Mouse (Mus musculus) small intestine, adult 2 months (tissue): ENCODE data around the gene Uvrag. TPM values are rescaled to one million over a fixed set of nuclear protein-coding genes. Genes with fewer than 3 reads are reported as not detected.
A peak's percentile ranks its signal among the peaks of the same experiment; 100 is the strongest.
"Not testable (repeated sequence)": the region's sequence is repeated elsewhere in the genome, so short reads cannot be mapped to it uniquely, and the experiment has no call there.

ENCODE experiments used
- H3K27ac ChIP-seq: fragments of 200-500 bp; 2 replicates; pipeline ENCODE4 v1.5.1; 2012; ENCODE audit warnings: low read depth, low read length, control low read depth, inconsistent platforms; ENCODE audit not compliant: insufficient read depth
- H3K27me3 ChIP-seq: fragments of 200-500 bp; 2 replicates; pipeline ENCODE4 v1.6.1; 2012; ENCODE audit warnings: mild to moderate bottlenecking, moderate library complexity, low read length, inconsistent platforms; ENCODE audit not compliant: control insufficient read depth, insufficient read depth
- H3K36me3 ChIP-seq: fragments of 200-500 bp; 2 replicates; pipeline ENCODE4 v1.6.1; 2012; ENCODE audit warnings: mild to moderate bottlenecking, low read length, control low read depth, inconsistent platforms; ENCODE audit not compliant: control insufficient read depth, insufficient read depth
- H3K4me1 ChIP-seq: fragments of 200-500 bp; 2 replicates; pipeline ENCODE4 v1.6.1; 2012; ENCODE audit warnings: low read length, inconsistent platforms, mixed read lengths; ENCODE audit not compliant: control insufficient read depth, insufficient read depth, insufficient read length
- H3K4me3 ChIP-seq: fragments of 200-500 bp; 2 replicates; pipeline ENCODE4 v1.5.1; 2012; ENCODE audit warnings: low read depth, mild to moderate bottlenecking, control low read depth, inconsistent platforms, low read length, moderate library complexity
- CTCF ChIP-seq: fragments of 200-500 bp; IDR thresholded peaks from 2 replicates; pipeline ENCODE4 v1.5.1; 2012; ENCODE audit warnings: low read depth, mild to moderate bottlenecking, control low read depth, inconsistent platforms, low read length, moderate library complexity, mixed read lengths; ENCODE audit not compliant: insufficient replicate concordance, insufficient read length; ENCODE audit errors: extremely low read depth
- POLR2A ChIP-seq: fragments of 200-500 bp; IDR thresholded peaks from 2 replicates; pipeline ENCODE4 v1.6.1; 2012; ENCODE audit warnings: low read depth, mild to moderate bottlenecking, control low read depth, inconsistent platforms, low read length, moderate library complexity
- WGBS: fragments of 180-500 bp; shearing (Covaris S2); methylation state at CpG from one replicate; pipeline ENCODE4 v1.1.7; 2018; 5-methylcytosine and 5-hydroxymethylcytosine counted together
- polyA plus RNA-seq: library from polyadenylated mRNA; depleted of rRNA; stranded (reverse); fragments of >200 nt; gene quantifications from 2 replicates; pipeline ENCODE4 v1.2.3, GENCODE M21; 2012

Uvrag gene
- polyA plus RNA-seq, 1 experiment = 28.2 TPM

DNA sequence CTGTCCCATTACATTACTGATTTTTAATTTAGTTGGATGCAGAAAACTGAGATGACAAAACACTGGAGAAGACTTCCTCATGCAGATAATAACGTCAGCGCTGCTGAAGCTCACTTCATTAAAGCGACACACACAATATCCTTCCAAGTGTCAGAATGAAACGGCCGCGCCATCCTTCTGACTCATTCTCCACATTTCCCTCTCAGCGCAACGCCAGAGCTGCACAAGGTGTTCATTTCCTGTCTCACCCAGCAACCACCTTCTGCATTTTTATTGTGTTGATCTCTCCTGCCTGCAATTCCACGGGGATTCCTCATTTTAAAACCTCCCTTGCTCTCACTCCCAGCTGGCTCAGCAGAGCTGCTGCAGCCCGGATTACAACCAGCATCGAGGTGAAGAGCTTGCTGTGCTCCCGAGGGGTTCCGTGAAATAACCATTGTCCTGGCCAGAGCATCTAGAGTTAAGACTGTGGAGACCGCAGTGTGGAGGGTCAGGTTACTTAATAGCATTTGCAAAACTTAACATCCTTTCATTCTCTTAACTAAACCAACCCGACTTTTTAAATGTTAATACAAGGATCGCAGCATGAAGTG, 172.8 kb downstream of the Uvrag start:
- H3K27me3 ChIP-seq = no peaks in the 10 kb centered on the region
- no peak overlapping the region for H3K27ac ChIP-seq
- no peaks in the 10 kb centered on the region for H3K36me3 ChIP-seq
- H3K4me1 ChIP-seq = peaks cover 3% of the 10 kb centered on the region; the same call in 1 of the 2 replicates
- H3K4me3 ChIP-seq = no peak overlapping the region
- TF ChIP-seq CTCF = no peak
- WGBS = 65% methylated on average over 16 of the region's 16 CpGs

DNA sequence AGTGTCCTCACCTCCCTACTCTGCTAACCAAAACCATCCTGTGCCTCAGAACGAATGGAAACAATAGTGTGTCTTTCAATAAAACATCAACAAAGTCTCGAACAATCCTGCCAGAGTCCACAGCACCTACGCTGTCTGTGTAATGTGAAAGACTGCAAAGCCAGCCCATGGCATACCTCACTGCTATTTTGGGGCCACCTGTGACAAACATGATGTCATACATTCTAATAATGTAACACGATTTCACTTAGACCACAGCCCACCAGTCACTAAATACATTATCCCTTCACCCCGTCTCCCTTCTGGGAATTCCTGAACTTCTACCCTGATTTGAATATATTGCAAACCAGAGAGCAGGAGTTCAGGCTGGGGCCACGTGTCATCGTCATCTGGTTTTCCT, 173.3 kb downstream of the Uvrag start:
- TF ChIP-seq CTCF (no peak), POLR2A (no peak)
- WGBS = 86% methylated on average over 7 of the region's 7 CpGs
- H3K36me3 ChIP-seq = no peaks in the 10 kb centered on the region

DNA sequence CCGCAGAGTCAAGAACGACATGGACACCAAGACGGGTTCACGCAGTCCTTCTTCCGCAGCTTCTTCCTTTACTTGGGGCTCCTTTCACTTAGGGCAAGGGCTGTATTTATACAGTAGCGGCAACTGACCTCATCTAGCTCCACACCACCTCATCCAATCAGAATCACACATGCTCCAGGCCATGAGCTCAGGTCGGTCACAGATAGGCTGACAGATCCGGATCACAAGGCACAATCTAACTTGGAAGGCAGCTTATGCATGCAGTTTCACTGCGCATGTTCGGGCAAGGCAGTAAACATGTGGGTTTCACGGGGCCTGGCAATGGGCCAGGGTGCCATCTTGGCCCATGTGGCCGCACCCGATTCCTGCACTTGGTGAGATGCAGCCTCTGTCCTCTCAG, 177.4 kb downstream of the Uvrag start:
- peak overlapping the region; percentile 60 for H3K27ac ChIP-seq
- H3K27me3 ChIP-seq, H3K4me1 ChIP-seq, H3K36me3 ChIP-seq, H3K4me3 ChIP-seq: not testable (repeated sequence)
- WGBS = 80% methylated on average over 13 of the region's 13 CpGs

More for the DNA sequence above, 173.3 kb downstream of the Uvrag start:
- Histone ChIP-seq H3K4me1 (peaks cover 5% of the 10 kb centered on the region; the same call in 1 of the 2 replicates), H3K27ac (no peak overlapping the region), H3K4me3 (no peak overlapping the region), H3K27me3 (no peaks in the 10 kb centered on the region)

DNA sequence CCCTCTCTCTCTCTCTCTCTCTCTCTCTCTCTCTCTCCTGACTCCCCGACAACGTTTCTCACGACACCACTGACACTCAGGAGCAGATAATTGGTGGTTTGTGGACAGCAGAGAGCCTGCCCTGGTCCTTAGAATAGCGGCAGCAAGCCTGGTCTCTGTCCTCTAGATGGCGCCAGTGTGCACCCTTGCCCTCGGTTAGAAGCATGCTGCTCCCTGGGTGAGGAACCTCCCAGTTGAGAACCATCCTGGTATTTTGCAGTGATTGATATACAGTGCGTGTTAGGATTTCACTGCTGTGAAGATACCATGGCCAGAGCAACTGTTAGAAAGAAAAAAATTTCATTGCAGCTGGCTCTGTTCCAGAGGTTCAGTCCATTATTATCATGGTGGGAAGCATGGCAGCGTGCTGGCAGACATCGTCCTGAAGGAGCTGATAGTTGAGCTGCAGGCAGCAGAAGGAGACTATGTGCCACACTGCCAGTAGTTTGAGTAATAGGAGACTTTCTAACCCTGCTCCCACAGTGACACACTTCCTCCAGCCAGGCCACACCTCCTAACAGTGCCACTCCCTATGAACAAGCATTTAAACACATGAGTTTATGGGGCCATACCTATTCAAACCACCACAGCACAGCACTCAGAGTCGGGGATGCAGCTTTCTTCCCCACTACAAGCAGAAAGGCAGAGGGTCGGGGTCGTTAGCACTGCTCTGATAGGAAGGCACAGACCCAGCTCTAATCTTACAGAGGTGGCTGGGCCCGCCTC, 178.2 kb downstream of the Uvrag start:
- H3K4me3 ChIP-seq = peak overlapping the region; percentile 28
- H3K36me3 ChIP-seq = no peaks in the 10 kb centered on the region
- no peaks in the 10 kb centered on the region for H3K27me3 ChIP-seq
- TF ChIP-seq POLR2A (no peak; the same call in 1 of the 2 replicates), CTCF (peak; percentile 82; the same call in 1 of the 2 replicates)
- peak overlapping the region; percentile 87 for H3K27ac ChIP-seq
- WGBS = 22% methylated on average over 12 of the region's 13 CpGs
- peaks cover 8% of the 10 kb centered on the region; the same call in 1 of the 2 replicates for H3K4me1 ChIP-seq

DNA sequence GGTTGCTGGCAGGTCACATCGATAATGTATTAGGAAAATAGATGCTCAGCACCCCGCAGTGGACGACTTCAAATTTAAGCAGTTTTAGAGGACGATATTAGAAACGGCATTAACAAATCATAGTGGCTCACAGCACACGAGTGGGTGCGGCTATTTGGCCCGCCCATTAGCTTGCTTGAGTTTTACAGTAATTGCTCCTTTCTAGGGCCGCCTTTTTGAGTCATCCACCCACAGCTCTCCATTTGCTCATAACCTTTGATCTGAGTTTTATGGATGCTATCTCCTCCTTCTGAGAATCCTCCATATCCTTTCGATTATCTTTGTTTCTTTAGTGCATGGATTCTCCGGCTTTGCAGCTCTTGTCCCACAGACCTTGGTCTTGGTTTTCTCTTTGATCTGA, 178.9 kb downstream of the Uvrag start:
- peak overlapping the region; percentile 87 for H3K27ac ChIP-seq
- TF ChIP-seq CTCF (no peak), POLR2A (no peak)

DNA sequence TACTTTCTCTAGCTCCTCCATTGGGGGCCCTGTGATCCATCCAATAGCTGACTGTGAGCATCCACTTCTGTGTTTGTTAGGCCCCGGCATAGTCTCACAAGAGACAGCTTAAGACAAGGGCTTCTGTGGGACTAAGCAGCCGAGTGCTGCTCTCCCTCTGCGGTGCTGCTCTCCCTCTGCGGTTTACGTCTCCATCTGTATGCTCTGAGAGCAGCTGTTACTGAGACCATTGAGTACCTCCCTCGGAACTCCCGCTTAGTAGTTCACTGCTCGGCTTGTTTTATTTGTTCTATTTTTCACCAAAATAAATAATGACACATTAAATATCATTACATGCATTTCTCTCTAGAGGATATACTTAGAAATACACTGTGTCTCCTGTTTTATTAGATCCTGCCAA, 180.7 kb downstream of the Uvrag start:
- Histone ChIP-seq H3K27me3 (no peaks in the 10 kb centered on the region), H3K36me3 (no peaks in the 10 kb centered on the region), H3K27ac (no peak overlapping the region), H3K4me3 (no peak overlapping the region), H3K4me1 (peaks cover 8% of the 10 kb centered on the region; the same call in 1 of the 2 replicates)
- TF ChIP-seq POLR2A (no peak), CTCF (no peak)
- 83% methylated on average over 8 of the region's 8 CpGs for WGBS

More for the DNA sequence above, 178.9 kb downstream of the Uvrag start:
- Histone ChIP-seq H3K4me1 (peaks cover 8% of the 10 kb centered on the region; the same call in 1 of the 2 replicates), H3K36me3 (no peaks in the 10 kb centered on the region), H3K27me3 (no peaks in the 10 kb centered on the region), H3K4me3 (peak overlapping the region; percentile 37)
- WGBS = 33% methylated on average over 11 of the region's 11 CpGs

DNA sequence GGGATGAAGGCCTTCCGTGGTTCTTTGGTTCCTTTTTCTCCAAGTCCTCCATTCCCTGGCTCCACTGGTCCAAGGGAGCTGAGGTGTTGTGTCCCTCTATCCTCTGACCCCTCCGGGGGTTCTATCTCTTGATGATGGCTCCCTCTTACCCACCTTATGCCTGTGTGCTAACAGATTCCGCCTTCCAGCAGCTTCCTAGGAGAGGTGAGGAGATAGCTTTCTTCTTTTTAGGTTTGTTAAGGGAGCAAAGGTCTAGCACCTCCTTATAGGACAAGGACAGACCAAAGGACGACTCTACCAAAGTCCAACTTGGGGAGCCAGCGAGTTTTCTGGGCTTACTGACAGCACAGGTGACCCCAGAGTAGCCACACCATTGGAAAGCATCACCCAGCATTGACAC, 181.7 kb downstream of the Uvrag start:
- H3K27ac ChIP-seq = no peak overlapping the region

DNA sequence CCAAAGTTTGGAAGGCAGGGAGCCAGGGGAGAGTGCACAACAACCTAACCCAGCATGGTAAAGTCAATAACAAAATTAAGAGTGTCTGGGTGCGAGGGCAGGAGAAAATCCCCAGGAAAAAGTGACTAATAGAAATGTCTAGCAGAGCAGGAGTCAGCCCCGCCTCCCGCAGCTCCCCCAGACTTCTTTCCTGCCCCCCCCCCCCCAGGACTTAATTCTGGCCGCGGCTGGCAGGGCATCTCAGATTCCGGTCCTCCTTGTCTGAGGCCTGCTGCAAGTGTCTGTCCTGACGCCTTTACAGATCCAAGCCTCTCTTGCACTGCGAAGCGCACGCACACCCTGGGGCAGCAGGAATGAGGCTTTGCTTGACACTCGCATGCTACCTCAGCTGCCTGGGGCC, 182.8 kb downstream of the Uvrag start:
- no peak for TF ChIP-seq POLR2A
- TF ChIP-seq CTCF = no peak
- Histone ChIP-seq H3K4me1 (peaks cover 5% of the 10 kb centered on the region; the same call in 1 of the 2 replicates), H3K27ac (no peak overlapping the region), H3K36me3 (peaks cover 2% of the 10 kb centered on the region; the same call in 1 of the 2 replicates), H3K27me3 (no peaks in the 10 kb centered on the region), H3K4me3 (no peak overlapping the region)
- 62% methylated on average over 11 of the region's 11 CpGs for WGBS

More for the DNA sequence above, 181.7 kb downstream of the Uvrag start:
- no peak overlapping the region for H3K4me3 ChIP-seq
- whole genome bisulfite sequencing = 80% methylated on average over 5 of the region's 5 CpGs
- no peak for TF ChIP-seq POLR2A
- no peak for TF ChIP-seq CTCF
- H3K36me3 ChIP-seq = peaks cover 2% of the 10 kb centered on the region; the same call in 1 of the 2 replicates
- no peaks in the 10 kb centered on the region for H3K27me3 ChIP-seq
- H3K4me1 ChIP-seq = peaks cover 8% of the 10 kb centered on the region; the same call in 1 of the 2 replicates
